Mouse (Mus musculus) embryonic fibroblast, embryonic 13.5 days (primary cell): ENCODE measurements around the gene Nsmf.

ENCODE experiments used
- CTCF ChIP-seq: IDR thresholded peaks from 2 replicates; pipeline ENCODE4 v1.5.1; 2011; ENCODE audit warnings: mild to moderate bottlenecking, control low read depth, low read length, moderate library complexity, borderline replicate concordance; ENCODE audit not compliant: insufficient read depth
- POLR2A ChIP-seq: IDR thresholded peaks from 2 replicates; pipeline ENCODE4 v1.6.1; 2011; ENCODE audit warnings: low read depth, mild to moderate bottlenecking, control low read depth, low read length, moderate library complexity

DNA sequence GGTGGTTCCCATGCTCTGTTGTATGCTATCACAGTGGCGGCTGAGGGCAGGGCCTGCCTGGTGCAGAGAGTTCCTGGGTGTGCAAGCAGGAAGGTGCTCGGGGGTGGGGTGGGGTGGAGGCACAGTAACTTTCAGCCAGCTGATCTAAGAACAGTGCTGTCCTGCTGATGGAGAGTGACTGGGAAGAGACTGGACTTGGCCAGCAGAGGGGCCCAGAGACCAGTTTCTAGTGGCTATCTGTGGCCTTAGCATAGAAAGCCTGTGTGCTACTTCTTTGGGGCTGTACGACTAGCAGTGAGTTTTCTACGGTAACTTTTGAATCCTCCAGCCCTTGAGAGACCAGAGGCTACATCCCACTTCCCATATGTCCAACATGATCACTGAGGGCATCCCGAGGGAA is 44.8 kb downstream of the Nsmf start:
- TF ChIP-seq POLR2A (no peak), CTCF (no peak)
